Mouse (Mus musculus): ENCODE measurements around the gene Zfp169. TPM values are rescaled to one million over a fixed set of nuclear protein-coding genes. Genes with fewer than 3 reads are reported as not detected.
"Not testable (repeated sequence)": the region's sequence is repeated elsewhere in the genome, so short reads cannot be mapped to it uniquely, and the experiment has no call there.

Gene Zfp169
- polyA plus RNA-seq, 1 experiment, result not detected

- H3K4me3 ChIP-seq (ENCODE audit: insufficient read depth, low read depth, low read length), result no peak overlapping the region
- H3K4me1 ChIP-seq (ENCODE audit: control insufficient read depth, insufficient read depth, low read length), result no peaks in the 10 kb centered on the region
- TF ChIP-seq POLR2A (IDR thresholded peaks at IDR 0.05; ENCODE audit: insufficient read depth, low read depth, low read length), result no peak
- TF ChIP-seq CTCF (IDR thresholded peaks at IDR 0.05; ENCODE audit: insufficient read depth, low read depth, low read length), result no peak
- WGBS, result 55% methylated on average over 2 of the region's 2 CpGs
- H3K27ac ChIP-seq (ENCODE audit: insufficient read depth, low read depth, low read length), result no peak overlapping the region
Observed at GRCm38 (mm10) chr13:48529028-48529427, 15.8 kb upstream of the Zfp169 start.

GRCm38 (mm10) chr13:48528123-48528871 is 15.0 kb upstream of the Zfp169 start:
- TF ChIP-seq CTCF (IDR thresholded peaks at IDR 0.05; ENCODE audit: insufficient read depth, low read depth, low read length), result no peak
- TF ChIP-seq POLR2A (IDR thresholded peaks at IDR 0.05; ENCODE audit: insufficient read depth, low read depth, low read length), result no peak
- Histone ChIP-seq H3K4me3 (ENCODE audit: insufficient read depth, low read depth, low read length) (no peak overlapping the region), H3K4me1 (ENCODE audit: control insufficient read depth, insufficient read depth, low read length) (no peaks in the 10 kb centered on the region), H3K27ac (ENCODE audit: insufficient read depth, low read depth, low read length) (no peak overlapping the region)
- 55% methylated on average over 15 of the region's 15 CpGs for WGBS

GRCm38 (mm10) chr13:48525745-48526144 is 12.5 kb upstream of the Zfp169 start:
- Histone ChIP-seq H3K4me3 (ENCODE audit: insufficient read depth, low read depth, low read length) (no peak overlapping the region), H3K4me1 (ENCODE audit: control insufficient read depth, insufficient read depth, low read length) (no peaks in the 10 kb centered on the region), H3K27ac (ENCODE audit: insufficient read depth, low read depth, low read length) (no peak overlapping the region)
- WGBS, result 79% methylated on average over 5 of the region's 5 CpGs
- no peak for TF ChIP-seq CTCF (IDR thresholded peaks at IDR 0.05; ENCODE audit: insufficient read depth, low read depth, low read length)
- no peak for TF ChIP-seq POLR2A (IDR thresholded peaks at IDR 0.05; ENCODE audit: insufficient read depth, low read depth, low read length)

- not testable (repeated sequence) for H3K27ac ChIP-seq (ENCODE audit: insufficient read depth, low read depth, low read length); H3K4me3 ChIP-seq (ENCODE audit: insufficient read depth, low read depth, low read length); H3K4me1 ChIP-seq (ENCODE audit: control insufficient read depth, insufficient read depth, low read length)
Observed at GRCm38 (mm10) chr13:48519122-48519521, 5.9 kb upstream of the Zfp169 start.

GRCm38 (mm10) chr13:48515861-48516260 is 2.6 kb upstream of the Zfp169 start:
- Histone ChIP-seq H3K4me1 (ENCODE audit: control insufficient read depth, insufficient read depth, low read length) (peaks cover 5% of the 10 kb centered on the region), H3K27ac (ENCODE audit: insufficient read depth, low read depth, low read length) (no peak overlapping the region), H3K4me3 (ENCODE audit: insufficient read depth, low read depth, low read length) (no peak overlapping the region)
- TF ChIP-seq POLR2A (IDR thresholded peaks at IDR 0.05; ENCODE audit: insufficient read depth, low read depth, low read length), result no peak
- no peak for TF ChIP-seq CTCF (IDR thresholded peaks at IDR 0.05; ENCODE audit: insufficient read depth, low read depth, low read length)
- WGBS, result 83% methylated on average over 4 of the region's 4 CpGs

GRCm38 (mm10) chr13:48508661-48509060 is 4.6 kb downstream of the Zfp169 start:
- Histone ChIP-seq H3K27ac (ENCODE audit: insufficient read depth, low read depth, low read length) (no peak overlapping the region), H3K4me1 (ENCODE audit: control insufficient read depth, insufficient read depth, low read length) (peaks cover 8% of the 10 kb centered on the region), H3K4me3 (ENCODE audit: insufficient read depth, low read depth, low read length) (no peak overlapping the region)
- WGBS, result 93% methylated on average over 9 of the region's 9 CpGs
- TF ChIP-seq CTCF (IDR thresholded peaks at IDR 0.05; ENCODE audit: insufficient read depth, low read depth, low read length) (no peak), POLR2A (IDR thresholded peaks at IDR 0.05; ENCODE audit: insufficient read depth, low read depth, low read length) (no peak)

- Histone ChIP-seq H3K4me1 (ENCODE audit: control insufficient read depth, insufficient read depth, low read length) (peaks cover 7% of the 10 kb centered on the region), H3K4me3 (ENCODE audit: insufficient read depth, low read depth, low read length) (no peak overlapping the region), H3K27ac (ENCODE audit: insufficient read depth, low read depth, low read length) (no peak overlapping the region)
- whole genome bisulfite sequencing, result 66% methylated on average over 5 of the region's 5 CpGs
- no peak for TF ChIP-seq POLR2A (IDR thresholded peaks at IDR 0.05; ENCODE audit: insufficient read depth, low read depth, low read length)
- TF ChIP-seq CTCF (IDR thresholded peaks at IDR 0.05; ENCODE audit: insufficient read depth, low read depth, low read length), result no peak
Observed at GRCm38 (mm10) chr13:48502422-48502821, 10.8 kb downstream of the Zfp169 start.

- Histone ChIP-seq H3K27ac (ENCODE audit: insufficient read depth, low read depth, low read length) (no peak overlapping the region), H3K4me3 (ENCODE audit: insufficient read depth, low read depth, low read length) (no peak overlapping the region), H3K4me1 (ENCODE audit: control insufficient read depth, insufficient read depth, low read length) (peaks cover 5% of the 10 kb centered on the region)
- no peak for TF ChIP-seq CTCF (IDR thresholded peaks at IDR 0.05; ENCODE audit: insufficient read depth, low read depth, low read length)
- no peak for TF ChIP-seq POLR2A (IDR thresholded peaks at IDR 0.05; ENCODE audit: insufficient read depth, low read depth, low read length)
- WGBS, result 72% methylated on average over 4 of the region's 4 CpGs
Observed at GRCm38 (mm10) chr13:48498676-48499075, 14.6 kb downstream of the Zfp169 start.

- peak; percentile 69 for TF ChIP-seq CTCF (IDR thresholded peaks at IDR 0.05; ENCODE audit: insufficient read depth, low read depth, low read length)
- no peak for TF ChIP-seq POLR2A (IDR thresholded peaks at IDR 0.05; ENCODE audit: insufficient read depth, low read depth, low read length)
- H3K4me3 ChIP-seq (ENCODE audit: insufficient read depth, low read depth, low read length), result peak overlapping the region; percentile 39
- H3K27ac ChIP-seq (ENCODE audit: insufficient read depth, low read depth, low read length), result no peak overlapping the region
- WGBS, result 12% methylated on average over 15 of the region's 15 CpGs
- peaks cover 7% of the 10 kb centered on the region for H3K4me1 ChIP-seq (ENCODE audit: control insufficient read depth, insufficient read depth, low read length)
Observed at GRCm38 (mm10) chr13:48497693-48498221, 15.5 kb downstream of the Zfp169 start.

Measured in olfactory bulb, adult 2 months (tissue).